Mouse (Mus musculus) MEL (cell line): ENCODE results near the gene Serpini2. TPM values are rescaled to one million over a fixed set of nuclear protein-coding genes. Genes with fewer than 3 reads are reported as not detected.

ENCODE experiments used
- DNase-seq: peaks from one replicate; pipeline ENCODE4 v3.0.0; 2011; ENCODE audit warnings: low read depth, low spot score
- H3K27ac ChIP-seq: 2 replicates; pipeline ENCODE4 v1.5.1; 2012; ENCODE audit warnings: low read depth, mild to moderate bottlenecking, control low read depth, low read length, moderate library complexity; ENCODE audit not compliant: control insufficient read depth
- H3K27me3 ChIP-seq, 2 experiments: fragments of 150-350 bp in 1 of 2; sonication (generic) in 1 of 2; 2 replicates each; pipeline ENCODE4 v1.6.1; 2012; ENCODE audit warnings: low read length in 2 of 2, mild to moderate bottlenecking in 2 of 2, improper control_type of control experiment in 1 of 2, moderate library complexity in 1 of 2; ENCODE audit not compliant: insufficient read depth in 2 of 2, control insufficient read depth in 1 of 2
- H3K36me3 ChIP-seq, 2 experiments: 2 replicates each; pipeline ENCODE4 v1.6.1; 2012 to 2014; ENCODE audit warnings: low read length in 2 of 2, improper control_type of control experiment in 1 of 2, inconsistent platforms in 1 of 2, mild to moderate bottlenecking in 1 of 2; ENCODE audit not compliant: insufficient read depth in 2 of 2, control insufficient read depth in 1 of 2
- H3K4me1 ChIP-seq, 2 experiments: fragments of 150-350 bp in 1 of 2; sonication (generic) in 1 of 2; 2 replicates each; pipeline ENCODE4 v1.6.1; 2012; ENCODE audit warnings: low read length in 2 of 2, improper control_type of control experiment in 1 of 2, mild to moderate bottlenecking in 1 of 2; ENCODE audit not compliant: insufficient read depth in 2 of 2, control insufficient read depth in 1 of 2
- H3K4me3 ChIP-seq, 2 experiments: fragments of 150-350 bp in 1 of 2; sonication (generic) in 1 of 2; 2 replicates each; pipeline ENCODE4 v1.5.1; 2012; ENCODE audit warnings: low read depth in 2 of 2, low read length in 2 of 2, mild to moderate bottlenecking in 2 of 2, moderate library complexity in 2 of 2, control low read depth in 1 of 2, improper control_type of control experiment in 1 of 2; ENCODE audit not compliant: control insufficient read depth in 1 of 2, insufficient read depth in 1 of 2
- H3K79me2 ChIP-seq: 2 replicates; pipeline ENCODE4 v1.6.1; 2012; ENCODE audit warnings: mild to moderate bottlenecking, low read length, moderate library complexity; ENCODE audit not compliant: control insufficient read depth, poor library complexity, insufficient read depth
- H3K9ac ChIP-seq: 2 replicates; pipeline ENCODE4 v1.6.1; 2012; ENCODE audit warnings: low read depth, mild to moderate bottlenecking, control low read depth, low read length, moderate library complexity; ENCODE audit not compliant: control insufficient read depth, poor library complexity, severe bottlenecking
- H3K9me3 ChIP-seq: fragments of 150-350 bp; sonication (generic); replicated peaks from 2 replicates; pipeline ENCODE4 v1.6.1; 2012; ENCODE audit warnings: mild to moderate bottlenecking, low read length, improper control_type of control experiment, moderate library complexity; ENCODE audit not compliant: insufficient read depth
- ELF1 ChIP-seq: IDR thresholded peaks from 2 replicates; pipeline ENCODE4 v1.6.1; 2014; ENCODE audit warnings: low read depth, mild to moderate bottlenecking, inconsistent platforms, low read length, improper control_type of control experiment, moderate library complexity
- EP300 ChIP-seq, 2 experiments: IDR thresholded peaks; 2 replicates each; pipeline ENCODE4 v1.6.1; 2011; ENCODE audit warnings: improper control_type of control experiment in 2 of 2, low read length in 2 of 2, low read depth in 1 of 2, mild to moderate bottlenecking in 1 of 2
- GABPA ChIP-seq: IDR thresholded peaks from 2 replicates; pipeline ENCODE4 v1.6.1; 2012; ENCODE audit warnings: low read depth, mild to moderate bottlenecking, inconsistent platforms, low read length, improper control_type of control experiment, moderate library complexity
- KAT2A ChIP-seq: conservative IDR thresholded peaks from 2 replicates; pipeline ENCODE4 v1.6.1; 2012; ENCODE audit warnings: low read depth, low read length, improper control_type of control experiment, inconsistent platforms
- MAFK ChIP-seq: IDR thresholded peaks from 2 replicates; pipeline ENCODE4 v1.6.1; 2011; ENCODE audit warnings: low read depth, mild to moderate bottlenecking, low read length, improper control_type of control experiment, borderline replicate concordance
- MAX ChIP-seq: IDR thresholded peaks from 2 replicates; pipeline ENCODE4 v1.6.1; 2011; ENCODE audit warnings: low read length, improper control_type of control experiment
- MYC ChIP-seq: IDR thresholded peaks from 2 replicates; pipeline ENCODE4 v1.6.1; 2011; ENCODE audit warnings: low read depth, mild to moderate bottlenecking, low read length, improper control_type of control experiment, moderate library complexity
- POLR2A ChIP-seq, 2 experiments: IDR thresholded peaks; 2 replicates each; pipeline ENCODE4 v1.6.1; 2011 to 2012; ENCODE audit warnings: low read length in 2 of 2, mild to moderate bottlenecking in 2 of 2, control low read depth in 1 of 2, improper control_type of control experiment in 1 of 2, low read depth in 1 of 2, moderate library complexity in 1 of 2; ENCODE audit not compliant: control insufficient read depth in 1 of 2, insufficient read depth in 1 of 2, poor library complexity in 1 of 2
- POLR2AphosphoS2 ChIP-seq: IDR thresholded peaks from 2 replicates; pipeline ENCODE4 v1.6.1; 2011; ENCODE audit warnings: low read length, improper control_type of control experiment
- POLR2AphosphoS5 ChIP-seq: IDR thresholded peaks from 2 replicates; pipeline ENCODE4 v1.6.1; 2012; ENCODE audit warnings: low read depth, borderline replicate concordance, mild to moderate bottlenecking, inconsistent platforms, low read length, moderate library complexity, mixed read lengths
- RAD21 ChIP-seq: IDR thresholded peaks from 2 replicates; pipeline ENCODE4 v1.6.1; 2011; ENCODE audit warnings: mild to moderate bottlenecking, low read depth, low read length, improper control_type of control experiment
- SIN3A ChIP-seq: IDR thresholded peaks from 2 replicates; pipeline ENCODE4 v1.6.1; 2012; ENCODE audit warnings: low read length, improper control_type of control experiment, inconsistent platforms
- SMC3 ChIP-seq: IDR thresholded peaks from 2 replicates; pipeline ENCODE4 v1.6.1; 2011; ENCODE audit warnings: low read depth, low read length, improper control_type of control experiment
- TAL1 ChIP-seq: IDR thresholded peaks from 2 replicates; pipeline ENCODE4 v1.6.1; 2012; ENCODE audit warnings: mild to moderate bottlenecking, inconsistent platforms, low read length, moderate library complexity, mixed read lengths
- TCF12 ChIP-seq: IDR thresholded peaks from 2 replicates; pipeline ENCODE4 v1.6.1; 2014; ENCODE audit warnings: low read depth, mild to moderate bottlenecking, inconsistent platforms, low read length, improper control_type of control experiment, moderate library complexity
- UBTF ChIP-seq: IDR thresholded peaks from 2 replicates; pipeline ENCODE4 v1.6.1; 2012; ENCODE audit warnings: low read depth, mild to moderate bottlenecking, inconsistent platforms, low read length, improper control_type of control experiment, moderate library complexity, borderline replicate concordance; ENCODE audit not compliant: insufficient read depth
- USF1 ChIP-seq: IDR thresholded peaks from 2 replicates; pipeline ENCODE4 v1.6.1; 2014; ENCODE audit warnings: low read depth, mild to moderate bottlenecking, inconsistent platforms, low read length, improper control_type of control experiment, moderate library complexity
- USF2 ChIP-seq, 2 experiments: IDR thresholded peaks; 2 replicates each; pipeline ENCODE4 v1.6.1; 2011 to 2012; ENCODE audit warnings: improper control_type of control experiment in 2 of 2, low read length in 2 of 2, borderline replicate concordance in 1 of 2, inconsistent platforms in 1 of 2, low read depth in 1 of 2, mild to moderate bottlenecking in 1 of 2; ENCODE audit not compliant: insufficient read depth in 1 of 2
- ZC3H11A ChIP-seq: IDR thresholded peaks from 2 replicates; pipeline ENCODE4 v1.6.1; 2012; ENCODE audit warnings: low read depth, mild to moderate bottlenecking, inconsistent platforms, low read length, improper control_type of control experiment
- ZMIZ1 ChIP-seq: IDR thresholded peaks from 2 replicates; pipeline ENCODE4 v1.6.1; 2012; ENCODE audit warnings: low read depth, mild to moderate bottlenecking, inconsistent platforms, low read length, improper control_type of control experiment, moderate library complexity
- polyA plus RNA-seq, 2 experiments: library from polyadenylated mRNA; stranded (reverse) in 1 of 2; unstranded in 1 of 2; fragments of >175 nt in 1 of 2; fragments of >200 nt in 1 of 2; gene quantifications; 2 replicates each; pipeline versions ENCODE4 v1.2.1 to v1.2.4; 2012; ENCODE audit warnings: low replicate concordance in 2 of 2, low read depth in 1 of 2; ENCODE audit not compliant: insufficient read length in 2 of 2, insufficient read depth in 1 of 2, missing spikeins in 1 of 2
- total RNA-seq: library from RNA; depleted of rRNA; stranded (reverse); fragments of 300-350 nt; gene quantifications from 2 replicates; pipeline ENCODE4 v1.2.3, GENCODE M21; 2012

The Serpini2 gene
- total and polyA plus RNA-seq, 3 experiments, result not detected

GRCm38 (mm10) chr3:75293243-75293642 lies 23.4 kb upstream of the Serpini2 start:
- H3K4me1 ChIP-seq, result peaks cover 0 to 4% of the 10 kb centered on the region in 2 experiments; a peak in 2 of 4 replicates
- H3K27ac ChIP-seq, result no peak overlapping the region
- no peak overlapping the region for H3K4me3 ChIP-seq
- no peaks in the 10 kb centered on the region for H3K9me3 ChIP-seq
- DNase-seq, result no peak
- no peaks in the 10 kb centered on the region for H3K79me2 ChIP-seq
- H3K9ac ChIP-seq, result no peak overlapping the region
- H3K27me3 ChIP-seq, result no peaks in the 10 kb centered on the region
- TF ChIP-seq ZMIZ1 (no peak), MAX (no peak), POLR2AphosphoS5 (no peak), MYC (no peak), USF2 (IDR thresholded peaks at IDR 0.05; ENCODE audit: borderline replicate concordance in 1 of 2, insufficient read depth in 1 of 2, low read depth in 1 of 2, low read length in 2 of 2) (no peak), TAL1 (no peak), TCF12 (no peak), SMC3 (no peak), ZC3H11A (no peak), SIN3A (no peak)
- TF ChIP-seq, all 39 proteins: peak for 0
- no peaks in the 10 kb centered on the region for H3K36me3 ChIP-seq

- Histone ChIP-seq H3K79me2 (no peaks in the 10 kb centered on the region), H3K27ac (no peak overlapping the region), H3K4me1 (no peaks in the 10 kb centered on the region), H3K27me3 (no peaks in the 10 kb centered on the region), H3K4me3 (no peak overlapping the region), H3K9ac (no peak overlapping the region), H3K9me3 (no peaks in the 10 kb centered on the region)
- no peak for DNase-seq
- TF ChIP-seq KAT2A (no peak), POLR2AphosphoS2 (no peak), MAX (no peak), ELF1 (no peak), MAFK (no peak), POLR2A (IDR thresholded peaks at IDR 0.05; ENCODE audit: control insufficient read depth in 1 of 2, insufficient read depth in 1 of 2, low read depth in 1 of 2, low read length in 2 of 2, poor library complexity in 1 of 2) (no peak), EP300 (IDR thresholded peaks at IDR 0.05; ENCODE audit: low read depth in 1 of 2, low read length in 2 of 2) (no peak), GABPA (no peak), SIN3A (no peak), SMC3 (no peak), USF1 (no peak), RAD21 (no peak), UBTF (no peak)
- TF ChIP-seq, all 39 proteins: peak for 0
- H3K36me3 ChIP-seq, result no peaks in the 10 kb centered on the region
These were observed 7.6 kb upstream of the Serpini2 start for GRCm38 (mm10) chr3:75277455-75277854.
